Mouse (Mus musculus) embryonic stem cell, embryonic (primary cell): ENCODE results near the gene Layn.

ENCODE experiments used
- CTCF ChIA-PET, 4 experiments: fragments of 300-600 bp in 2 of 4; fragments of 350-600 bp in 2 of 4; sonication (Branson Sonifier 250); formaldehyde crosslinking; loops; one replicate each; lab custom pipeline; 2022; ENCODE audit warnings: inconsistent platforms in 2 of 4; lab: Charles Lee
- POLR2A ChIA-PET, 4 experiments: fragments of 300-600 bp in 2 of 4; fragments of 350-600 bp in 2 of 4; sonication (Branson Sonifier 250); formaldehyde crosslinking; loops; one replicate each; lab custom pipeline; 2022; ENCODE audit warnings: antibody characterized with exemption in 4 of 4, inconsistent platforms in 1 of 4; lab: Charles Lee

Gene Layn

DNA sequence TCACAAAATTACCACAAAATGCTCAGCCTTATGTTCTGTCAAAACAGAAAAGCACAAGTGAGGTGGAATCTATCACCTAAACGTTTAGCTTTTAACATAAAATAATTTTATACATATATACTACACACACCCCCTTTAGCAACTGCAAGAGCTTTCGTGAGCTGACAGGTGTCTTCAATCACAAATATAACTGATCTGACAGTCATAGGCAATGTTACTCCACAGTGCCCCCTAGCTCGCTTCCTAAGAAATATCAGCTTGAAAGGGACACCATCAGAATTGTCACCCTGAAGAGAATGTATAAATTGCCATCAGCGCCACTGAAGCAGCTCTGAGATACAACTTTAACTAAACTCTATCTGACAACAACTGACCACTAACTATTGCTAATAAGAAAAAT is 70.0 kb downstream of the Layn start:
- ChIA-PET POLR2A (interaction anchor here in 2 of 4 experiments (0.8 to 3.0 kb wide), 7 partner anchors 22 to 157 kb away, joined by 3 to 18 read pairs (median 4); no protein-coding TSS in a partner anchor), CTCF (interaction anchor here in 3 of 4 experiments (0.5 to 2.2 kb wide), 17 partner anchors 10 to 479 kb away, joined by 3 to 12 read pairs (median 4); partner anchors contain the start of genes Fdxacb1 (in 1 of the 3) and Pts (in 1 of the 3))
